Mouse (Mus musculus) megakaryocyte, embryonic 14.5 days (primary cell): ENCODE measurements around the gene Tm6sf1. TPM values are rescaled to one million over a fixed set of nuclear protein-coding genes. Genes with fewer than 3 reads are reported as not detected.

Experiments used
- H3K27me3 ChIP-seq: replicated peaks from 2 replicates; pipeline ENCODE3; 2012; ENCODE audit warnings: inconsistent platforms
- H3K36me3 ChIP-seq: replicated peaks from 2 replicates; pipeline ENCODE3; 2012; ENCODE audit warnings: low read length, inconsistent platforms, mixed read lengths
- H3K4me1 ChIP-seq: 2 replicates; pipeline ENCODE4 v1.6.1; 2012; ENCODE audit warnings: inconsistent platforms
- H3K4me3 ChIP-seq: replicated peaks from 2 replicates; pipeline ENCODE3; 2012; ENCODE audit warnings: moderate library complexity, mild to moderate bottlenecking, inconsistent platforms
- H3K9me3 ChIP-seq: 2 replicates; pipeline ENCODE4 v1.6.1; 2012; ENCODE audit warnings: inconsistent platforms
- FLI1 ChIP-seq: IDR thresholded peaks from 2 replicates; pipeline ENCODE4 v1.6.1; 2012; ENCODE audit warnings: low read length, inconsistent platforms, mixed read lengths
- GATA1 ChIP-seq: IDR thresholded peaks from 3 replicates; pipeline ENCODE4 v1.6.1; 2012; ENCODE audit warnings: mixed read lengths, low read length, inconsistent platforms, borderline replicate concordance
- polyA plus RNA-seq: library from polyadenylated mRNA; stranded (reverse); fragments of >175 nt; gene quantifications from 2 replicates; pipeline ENCODE4 v1.2.3, GENCODE M21; 2012; ENCODE audit warnings: low replicate concordance; ENCODE audit not compliant: insufficient read depth

Tm6sf1 gene
- polyA plus RNA-seq, 1 experiment, result 15.9 TPM

GRCm38 (mm10) chr7:81861461-81861860 lies 2.7 kb downstream of the Tm6sf1 start:
- H3K36me3 ChIP-seq, result peaks cover 15% of the 10 kb centered on the region
- TF ChIP-seq FLI1 (no peak), GATA1 (no peak)
- H3K4me3 ChIP-seq, result no peak overlapping the region
- H3K27me3 ChIP-seq, result peaks cover 45% of the 10 kb centered on the region
- no peaks in the 10 kb centered on the region for H3K9me3 ChIP-seq
- H3K4me1 ChIP-seq, result peaks cover 68% of the 10 kb centered on the region

- peaks cover 40% of the 10 kb centered on the region for H3K27me3 ChIP-seq
- peak overlapping the region; percentile 30 for H3K4me3 ChIP-seq
- H3K4me1 ChIP-seq, result peaks cover 68% of the 10 kb centered on the region
- no peaks in the 10 kb centered on the region for H3K9me3 ChIP-seq
- TF ChIP-seq FLI1 (no peak), GATA1 (no peak)
- peaks cover 20% of the 10 kb centered on the region for H3K36me3 ChIP-seq
These were observed 3.1 kb downstream of the Tm6sf1 start for GRCm38 (mm10) chr7:81861921-81862320.

DNA sequence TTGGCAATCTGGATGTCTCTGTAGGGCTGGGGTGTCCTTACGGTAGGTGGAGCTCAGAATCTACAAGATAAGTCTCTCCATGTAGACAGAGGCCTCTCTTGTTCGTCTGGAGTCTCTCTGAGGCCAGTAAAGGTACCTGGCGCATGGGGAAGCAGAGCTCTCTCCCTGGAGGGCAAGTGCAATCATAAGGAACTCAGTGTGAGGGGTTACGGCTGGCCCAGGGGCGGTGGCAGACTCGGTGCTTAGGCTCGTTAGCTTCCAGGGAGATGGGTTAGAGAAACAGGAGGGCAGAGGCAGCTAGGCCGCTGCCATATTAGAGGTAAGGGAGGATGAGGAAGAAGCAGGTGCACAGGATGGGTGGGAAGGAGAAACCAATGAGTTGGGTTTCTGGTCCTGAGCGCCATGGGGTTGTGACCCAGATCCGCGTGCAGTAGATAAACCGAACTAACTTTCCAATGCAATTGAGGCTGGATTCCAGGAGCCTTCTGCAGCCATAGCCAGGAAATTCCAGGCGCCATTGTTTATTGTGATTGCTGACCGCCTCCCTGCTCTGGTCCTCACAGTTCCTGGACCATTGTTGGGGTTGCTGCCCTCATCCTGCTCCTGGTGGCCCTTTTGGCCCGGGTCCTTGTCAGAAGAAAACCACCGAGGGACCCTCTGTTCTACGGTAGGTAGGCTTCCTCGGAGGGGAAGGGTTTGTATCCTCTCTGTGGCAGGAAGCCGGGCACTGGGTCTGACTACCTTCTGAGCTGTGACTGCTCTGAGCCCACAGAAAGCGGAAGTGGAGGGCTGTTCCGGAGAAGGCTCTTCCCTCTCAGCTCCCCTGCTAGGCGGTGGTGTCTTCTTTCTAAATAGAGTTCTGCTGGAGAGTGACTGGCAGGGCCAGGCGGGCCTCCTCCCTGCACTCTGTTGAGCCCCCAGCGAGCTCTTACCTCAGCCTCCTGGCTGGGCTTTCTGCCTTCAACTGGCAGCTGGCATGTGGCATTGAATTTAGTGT lies 4.1 kb downstream of the Tm6sf1 start:
- Histone ChIP-seq H3K36me3 (peaks cover 27% of the 10 kb centered on the region), H3K4me3 (peak overlapping the region; percentile 78), H3K27me3 (peaks cover 30% of the 10 kb centered on the region), H3K9me3 (no peaks in the 10 kb centered on the region), H3K4me1 (peaks cover 72% of the 10 kb centered on the region)
- TF ChIP-seq FLI1 (no peak), GATA1 (no peak)

DNA sequence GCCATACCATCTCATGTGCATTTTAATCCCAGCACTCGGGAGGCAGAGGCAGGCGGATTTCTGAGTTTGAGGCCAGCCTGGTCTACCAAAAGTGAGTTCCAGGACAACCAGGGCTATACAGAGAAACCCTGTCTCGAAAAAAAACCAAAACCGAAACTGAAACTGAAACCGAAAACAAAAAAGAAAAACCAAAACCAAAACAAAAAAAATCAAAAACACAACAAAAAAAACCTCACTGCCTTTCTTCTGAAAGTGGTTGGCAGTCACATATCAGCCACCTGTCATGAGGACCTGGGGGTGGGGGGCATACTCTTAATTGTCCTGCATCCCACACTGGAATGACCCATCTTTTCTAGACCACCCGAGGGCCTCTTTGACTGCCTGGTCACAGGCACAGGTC lies 5.8 kb downstream of the Tm6sf1 start:
- Histone ChIP-seq H3K9me3 (no peaks in the 10 kb centered on the region), H3K36me3 (peaks cover 42% of the 10 kb centered on the region), H3K27me3 (peaks cover 14% of the 10 kb centered on the region), H3K4me1 (peaks cover 73% of the 10 kb centered on the region), H3K4me3 (no peak overlapping the region)
- TF ChIP-seq GATA1 (no peak), FLI1 (no peak)

GRCm38 (mm10) chr7:81865937-81866336 lies 7.1 kb downstream of the Tm6sf1 start:
- TF ChIP-seq GATA1 (no peak), FLI1 (no peak)
- no peaks in the 10 kb centered on the region for H3K9me3 ChIP-seq
- no peak overlapping the region for H3K4me3 ChIP-seq
- H3K27me3 ChIP-seq, result peaks cover 6% of the 10 kb centered on the region
- H3K36me3 ChIP-seq, result peaks cover 52% of the 10 kb centered on the region
- H3K4me1 ChIP-seq, result peaks cover 67% of the 10 kb centered on the region

- Histone ChIP-seq H3K9me3 (no peaks in the 10 kb centered on the region), H3K27me3 (peaks cover 2% of the 10 kb centered on the region), H3K4me1 (peaks cover 52% of the 10 kb centered on the region), H3K36me3 (peaks cover 67% of the 10 kb centered on the region), H3K4me3 (no peak overlapping the region)
- TF ChIP-seq GATA1 (no peak), FLI1 (no peak)
These were observed 8.6 kb downstream of the Tm6sf1 start for GRCm38 (mm10) chr7:81867231-81867930.

- Histone ChIP-seq H3K27me3 (no peaks in the 10 kb centered on the region), H3K36me3 (peaks cover 71% of the 10 kb centered on the region), H3K9me3 (no peaks in the 10 kb centered on the region), H3K4me3 (no peak overlapping the region), H3K4me1 (peaks cover 50% of the 10 kb centered on the region)
- TF ChIP-seq GATA1 (no peak), FLI1 (no peak)
These were observed 9.4 kb downstream of the Tm6sf1 start for GRCm38 (mm10) chr7:81868158-81868557.

- Histone ChIP-seq H3K27me3 (no peaks in the 10 kb centered on the region), H3K4me3 (no peak overlapping the region), H3K9me3 (no peaks in the 10 kb centered on the region), H3K4me1 (peaks cover 41% of the 10 kb centered on the region), H3K36me3 (peaks cover 56% of the 10 kb centered on the region)
- TF ChIP-seq GATA1 (no peak), FLI1 (no peak)
These were observed 13.8 kb downstream of the Tm6sf1 start for GRCm38 (mm10) chr7:81872493-81873013.

- peaks cover 56% of the 10 kb centered on the region for H3K36me3 ChIP-seq
- TF ChIP-seq FLI1 (no peak), GATA1 (no peak)
- no peaks in the 10 kb centered on the region for H3K9me3 ChIP-seq
- H3K4me1 ChIP-seq, result peaks cover 33% of the 10 kb centered on the region
- no peak overlapping the region for H3K4me3 ChIP-seq
- peaks cover 3% of the 10 kb centered on the region for H3K27me3 ChIP-seq
These were observed 15.0 kb downstream of the Tm6sf1 start for GRCm38 (mm10) chr7:81873807-81874206.
